Mouse (Mus musculus) liver, embryonic 12.5 days (tissue): ENCODE measurements around the gene Arid4a. TPM values are rescaled to one million over a fixed set of nuclear protein-coding genes. Genes with fewer than 3 reads are reported as not detected.

Experiments
- ATAC-seq: fragments of 200-750 bp; cut with Nextera tagmentation; 2 replicates; pipeline ENCODE4 v1.8.0; 2017; ENCODE audit warnings: moderate number of reproducible peaks, mild to moderate bottlenecking, moderate library complexity
- H3K27ac ChIP-seq: fragments of 300-500 bp; sonication (generic); 2 replicates; pipeline ENCODE4 v1.5.1; 2016; ENCODE audit warnings: mild to moderate bottlenecking
- H3K27me3 ChIP-seq: fragments of 300-500 bp; sonication (generic); replicated peaks from 2 replicates; pipeline ENCODE4 v1.6.1; 2016; ENCODE audit warnings: mild to moderate bottlenecking, moderate library complexity
- H3K36me3 ChIP-seq: fragments of 300-500 bp; sonication (generic); 2 replicates; pipeline ENCODE4 v1.6.1; 2016; ENCODE audit warnings: mild to moderate bottlenecking, moderate library complexity
- H3K4me1 ChIP-seq: fragments of 300-500 bp; sonication (generic); 2 replicates; pipeline ENCODE4 v1.6.1; 2016
- H3K4me2 ChIP-seq: fragments of 300-500 bp; sonication (generic); 2 replicates; pipeline ENCODE4 v1.6.1; 2016; ENCODE audit warnings: mild to moderate bottlenecking, moderate library complexity
- H3K4me3 ChIP-seq: fragments of 300-500 bp; sonication (generic); 2 replicates; pipeline ENCODE4 v1.5.1; 2016; ENCODE audit warnings: mild to moderate bottlenecking, moderate library complexity
- H3K9ac ChIP-seq: fragments of 300-500 bp; sonication (generic); 2 replicates; pipeline ENCODE4 v1.6.1; 2016; ENCODE audit warnings: mild to moderate bottlenecking, moderate library complexity
- H3K9me3 ChIP-seq: fragments of 300-500 bp; sonication (generic); replicated peaks from 2 replicates; pipeline ENCODE4 v1.6.1; 2016; ENCODE audit warnings: mild to moderate bottlenecking, moderate library complexity
- WGBS: fragments of 180-500 bp; shearing (Covaris S2); methylation state at CpG from one replicate; pipeline ENCODE4 v1.1.7; 2016; ENCODE audit not compliant: insufficient replicate concordance; 5-methylcytosine and 5-hydroxymethylcytosine counted together
- polyA plus RNA-seq: library from polyadenylated mRNA; unstranded; fragments of >200 nt; fragmentation: Nextera tagmentation; extraction: Ambion mirVana; gene quantifications from 2 replicates; pipeline ENCODE4 v1.2.1, GENCODE M21; 2016

Gene Arid4a
- polyA plus RNA-seq, 1 experiment from 2014 or later = 23.4 TPM

DNA sequence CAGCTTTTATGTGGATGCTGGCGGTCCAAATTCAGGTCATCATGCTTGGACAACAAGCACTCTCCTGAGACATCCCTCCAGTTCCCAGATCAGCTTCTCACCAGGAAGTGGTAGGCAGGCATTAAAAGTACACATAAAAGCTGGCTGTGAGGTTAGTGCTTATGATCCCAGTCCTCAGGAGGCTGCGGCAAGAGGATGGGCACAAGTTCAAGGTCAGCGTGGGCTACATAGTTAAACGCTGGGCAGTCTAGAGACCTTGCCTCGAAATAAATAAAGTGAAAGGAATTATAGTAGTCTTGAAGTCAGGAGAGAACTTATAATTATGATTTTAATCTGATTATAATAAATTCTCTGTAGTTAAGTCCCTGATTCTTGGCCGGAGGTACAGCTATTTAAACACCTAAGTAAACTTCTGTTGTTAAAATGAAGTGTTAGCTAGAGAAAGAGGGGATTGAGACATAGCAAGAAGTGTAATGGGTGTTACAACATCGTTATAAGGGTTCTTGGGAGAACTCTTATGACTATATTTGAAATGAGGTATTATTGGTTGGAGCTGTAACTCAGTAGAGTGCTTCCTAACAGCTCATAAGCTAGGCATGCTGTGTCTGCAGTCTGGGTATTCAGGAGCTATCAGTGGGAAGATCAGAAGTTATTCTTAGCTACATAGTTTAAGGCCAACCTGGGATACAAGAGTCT, 30.8 kb upstream of the Arid4a start:
- no peak overlapping the region for H3K9ac ChIP-seq
- H3K9me3 ChIP-seq = no peaks in the 10 kb centered on the region
- no peak overlapping the region for H3K27ac ChIP-seq
- H3K4me3 ChIP-seq = no peak overlapping the region
- H3K4me2 ChIP-seq = no peak overlapping the region
- no peaks in the 10 kb centered on the region for H3K4me1 ChIP-seq
- no peaks in the 10 kb centered on the region for H3K27me3 ChIP-seq
- H3K36me3 ChIP-seq = peaks cover 93% of the 10 kb centered on the region
- no peak for ATAC-seq
- WGBS = 88% methylated on average over 7 of the region's 7 CpGs

DNA sequence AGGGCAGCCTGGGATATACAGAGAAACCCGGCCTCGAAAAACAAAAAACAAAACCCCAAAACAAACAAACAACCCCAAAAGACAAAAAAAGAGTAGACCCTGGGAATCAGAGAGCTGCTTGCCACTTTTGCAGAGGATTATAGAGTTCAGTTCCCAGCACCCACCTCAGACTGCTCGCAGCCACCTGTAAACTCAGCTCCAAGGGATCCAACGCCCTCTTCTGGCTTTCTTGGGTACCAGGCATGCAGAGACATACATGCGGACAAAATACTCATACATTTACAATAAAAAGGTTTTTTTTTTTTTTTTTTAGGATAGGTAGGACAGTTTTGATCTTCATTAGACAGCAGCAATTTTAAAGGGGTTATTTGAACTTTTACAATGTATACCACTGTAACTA, 18.6 kb upstream of the Arid4a start:
- WGBS = 88% methylated on average over 5 of the region's 5 CpGs
- Histone ChIP-seq H3K27me3 (no peaks in the 10 kb centered on the region), H3K9ac (no peak overlapping the region), H3K4me1 (peaks cover 12% of the 10 kb centered on the region), H3K9me3 (no peaks in the 10 kb centered on the region), H3K4me2 (no peak overlapping the region), H3K36me3 (peaks cover 69% of the 10 kb centered on the region), H3K27ac (no peak overlapping the region), H3K4me3 (no peak overlapping the region)
- ATAC-seq = no peak

DNA sequence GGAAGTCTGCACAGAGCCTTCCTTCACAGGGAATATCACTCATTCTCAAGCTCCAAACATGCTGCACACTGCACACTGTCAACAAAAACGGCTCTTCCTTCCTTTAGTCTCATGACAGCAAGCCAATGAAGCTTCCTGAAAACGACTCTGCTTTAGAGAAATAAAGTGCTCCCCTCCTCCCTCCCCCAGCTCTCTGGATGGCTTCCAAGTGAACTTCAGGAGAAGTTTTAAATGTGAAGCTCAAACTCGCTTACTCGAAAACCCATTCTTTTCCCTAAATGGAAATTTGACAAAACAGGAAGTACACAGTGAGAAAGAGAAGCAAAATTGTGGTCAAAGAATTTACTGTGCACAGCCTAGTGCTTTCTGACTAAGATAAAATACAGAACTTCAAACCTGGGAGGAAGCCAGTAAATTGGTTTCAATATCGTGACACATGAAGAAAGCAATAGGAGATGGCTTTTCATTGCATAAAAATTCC, 16.3 kb upstream of the Arid4a start:
- ATAC-seq = 0 out of 2 replicates have a peak, but pooled peaks have one; percentile 17
- H3K9ac ChIP-seq = no peak overlapping the region

DNA sequence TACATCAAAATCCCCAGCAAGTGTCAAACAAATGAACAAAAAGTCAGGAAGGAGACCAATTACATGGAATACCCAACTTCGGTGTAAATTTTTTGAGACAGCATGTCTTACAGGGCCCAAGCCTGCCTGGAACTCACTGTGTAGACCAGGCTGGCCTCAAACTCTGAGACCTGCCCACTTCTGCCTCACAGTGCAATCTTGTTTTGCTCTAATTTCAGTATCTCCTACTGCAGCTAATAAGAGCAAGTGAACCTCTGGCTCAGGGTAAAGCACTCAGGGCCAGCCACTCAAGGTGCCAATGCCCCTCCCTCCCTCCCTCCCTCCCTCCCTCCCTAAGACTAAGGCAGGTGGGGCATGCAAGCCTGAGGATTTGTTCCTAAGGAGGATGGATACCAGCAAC, 15.4 kb upstream of the Arid4a start:
- no peak overlapping the region for H3K4me2 ChIP-seq
- ATAC-seq = no peak
- H3K27ac ChIP-seq = peak overlapping the region; percentile 6
- no peak overlapping the region for H3K4me3 ChIP-seq
- WGBS = 88% methylated on average over 1 of the region's 1 CpGs
- H3K27me3 ChIP-seq = no peaks in the 10 kb centered on the region
- H3K4me1 ChIP-seq = peaks cover 12% of the 10 kb centered on the region
- H3K36me3 ChIP-seq = peaks cover 60% of the 10 kb centered on the region
- no peaks in the 10 kb centered on the region for H3K9me3 ChIP-seq
- H3K9ac ChIP-seq = no peak overlapping the region

More for the DNA sequence above, 16.3 kb upstream of the Arid4a start:
- peaks cover 60% of the 10 kb centered on the region for H3K36me3 ChIP-seq
- H3K27ac ChIP-seq = peak overlapping the region; percentile 64
- H3K27me3 ChIP-seq = no peaks in the 10 kb centered on the region
- 20% methylated on average over 5 of the region's 5 CpGs for WGBS
- H3K4me1 ChIP-seq = peaks cover 12% of the 10 kb centered on the region
- no peak overlapping the region for H3K4me3 ChIP-seq
- H3K9me3 ChIP-seq = no peaks in the 10 kb centered on the region
- H3K4me2 ChIP-seq = 0 out of 2 replicates have a peak overlapping the region, but pooled peaks have one; percentile 16

DNA sequence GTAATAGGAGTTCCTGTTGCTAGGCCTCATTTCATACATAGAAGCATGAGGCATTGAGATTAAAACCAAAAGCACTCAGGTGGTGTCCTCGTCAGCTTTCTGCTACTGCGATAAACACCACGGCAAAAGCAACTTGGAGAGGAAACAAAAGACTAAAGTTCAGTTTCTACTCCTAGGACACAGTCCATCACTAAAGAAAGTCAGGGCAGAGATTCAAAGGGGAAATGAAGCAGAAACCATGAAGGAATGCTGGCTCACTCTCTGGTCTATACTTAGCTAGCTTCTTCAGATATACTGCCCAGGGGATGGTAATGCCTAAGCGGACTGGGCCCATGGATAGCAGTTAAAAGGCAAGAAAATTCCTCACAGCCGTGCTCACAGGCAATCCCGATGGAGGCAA, 14.3 kb upstream of the Arid4a start:
- H3K4me1 ChIP-seq = peaks cover 12% of the 10 kb centered on the region
- no peak overlapping the region for H3K4me2 ChIP-seq
- no peaks in the 10 kb centered on the region for H3K9me3 ChIP-seq
- H3K36me3 ChIP-seq = peaks cover 60% of the 10 kb centered on the region
- no peak overlapping the region for H3K9ac ChIP-seq
- no peak for ATAC-seq
- 85% methylated on average over 6 of the region's 6 CpGs for WGBS
- H3K4me3 ChIP-seq = no peak overlapping the region
- H3K27me3 ChIP-seq = no peaks in the 10 kb centered on the region
- H3K27ac ChIP-seq = no peak overlapping the region

DNA sequence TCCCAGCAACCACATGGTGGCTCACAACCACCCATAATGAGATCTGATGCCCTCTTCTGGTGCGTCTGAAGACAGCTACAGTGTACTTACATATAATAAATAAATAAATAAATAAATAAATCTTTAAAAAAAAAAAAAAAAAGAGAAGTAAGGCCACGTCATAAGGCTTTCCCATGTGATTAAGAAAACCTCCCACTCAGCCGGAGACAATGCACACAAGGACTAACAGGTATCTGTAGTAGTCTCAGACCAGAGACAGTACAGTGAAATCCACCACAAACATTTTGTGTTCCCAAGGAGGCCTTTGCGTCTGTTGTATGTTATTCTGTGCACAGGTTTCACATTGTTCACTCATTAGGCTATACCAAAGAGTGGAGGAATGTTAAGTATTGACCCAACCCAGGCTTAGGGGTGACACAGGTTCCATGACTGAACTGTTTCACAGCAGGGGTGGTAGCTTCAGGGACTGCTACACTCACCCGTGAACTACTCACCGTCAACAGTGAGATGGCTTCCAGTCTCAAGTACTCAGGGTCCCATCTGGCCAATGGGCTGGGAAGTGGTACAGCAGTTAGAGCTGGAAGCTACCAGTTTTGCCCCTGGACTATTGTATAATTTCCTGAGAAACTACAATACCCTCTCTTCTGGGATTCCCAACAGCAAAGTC, 11.9 kb upstream of the Arid4a start:
- peaks cover 65% of the 10 kb centered on the region for H3K36me3 ChIP-seq
- no peak for ATAC-seq
- H3K4me3 ChIP-seq = no peak overlapping the region
- no peaks in the 10 kb centered on the region for H3K27me3 ChIP-seq
- peaks cover 8% of the 10 kb centered on the region for H3K4me1 ChIP-seq
- H3K27ac ChIP-seq = no peak overlapping the region
- no peak overlapping the region for H3K9ac ChIP-seq
- WGBS = 72% methylated on average over 5 of the region's 6 CpGs
- no peak overlapping the region for H3K4me2 ChIP-seq
- H3K9me3 ChIP-seq = no peaks in the 10 kb centered on the region

DNA sequence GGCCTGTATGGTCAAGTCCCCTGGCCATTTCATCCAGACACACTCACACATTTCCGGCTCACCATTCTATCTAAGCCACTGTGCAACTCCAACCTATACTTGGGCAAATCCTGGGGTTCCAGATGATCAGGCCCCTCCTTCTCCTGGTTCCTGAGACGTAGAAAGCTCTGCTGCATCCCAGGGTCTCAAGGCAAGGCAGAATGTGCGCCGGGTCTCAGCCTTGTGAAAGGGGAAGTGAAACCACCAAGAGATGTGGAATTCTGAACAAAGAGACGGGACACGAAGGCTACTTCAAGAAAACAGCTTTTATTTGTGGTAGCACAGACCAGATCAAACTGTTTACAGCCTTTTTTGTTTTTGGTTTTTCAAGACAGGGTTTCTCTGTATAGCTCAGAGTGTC, 9.6 kb upstream of the Arid4a start:
- 74% methylated on average over 6 of the region's 6 CpGs for WGBS

DNA sequence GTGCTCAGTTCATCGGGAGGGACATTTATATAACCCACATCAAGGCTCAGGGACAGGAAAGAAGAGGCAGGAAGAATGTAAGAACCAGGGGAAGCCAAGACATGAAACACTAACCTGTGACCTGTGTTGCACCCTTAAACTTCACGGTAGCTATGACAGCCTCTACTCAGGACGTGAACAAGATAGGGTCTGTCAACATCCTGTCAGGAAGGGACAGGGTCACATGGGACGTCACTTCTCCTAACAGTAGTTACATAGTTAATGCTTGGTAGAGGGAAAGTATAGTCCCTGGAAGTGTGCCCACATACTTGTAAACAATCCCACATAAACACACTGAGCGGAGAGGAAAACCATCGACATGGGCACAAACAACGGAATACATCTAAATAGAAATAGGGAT, 8.9 kb upstream of the Arid4a start:
- H3K9ac ChIP-seq = no peak overlapping the region
- no peak overlapping the region for H3K27ac ChIP-seq
- ATAC-seq = no peak
- no peaks in the 10 kb centered on the region for H3K27me3 ChIP-seq
- peaks cover 3% of the 10 kb centered on the region; the same call in 1 of the 2 replicates for H3K4me1 ChIP-seq
- 67% methylated on average over 7 of the region's 7 CpGs for WGBS
- H3K36me3 ChIP-seq = peaks cover 75% of the 10 kb centered on the region
- no peak overlapping the region for H3K4me2 ChIP-seq
- H3K4me3 ChIP-seq = no peak overlapping the region
- no peaks in the 10 kb centered on the region for H3K9me3 ChIP-seq

More for the DNA sequence above, 9.6 kb upstream of the Arid4a start:
- peaks cover 73% of the 10 kb centered on the region for H3K36me3 ChIP-seq
- H3K27ac ChIP-seq = no peak overlapping the region
- no peak overlapping the region for H3K4me3 ChIP-seq
- ATAC-seq = no peak
- no peak overlapping the region for H3K4me2 ChIP-seq
- no peaks in the 10 kb centered on the region for H3K4me1 ChIP-seq
- H3K9ac ChIP-seq = no peak overlapping the region
- no peaks in the 10 kb centered on the region for H3K9me3 ChIP-seq
- H3K27me3 ChIP-seq = no peaks in the 10 kb centered on the region

DNA sequence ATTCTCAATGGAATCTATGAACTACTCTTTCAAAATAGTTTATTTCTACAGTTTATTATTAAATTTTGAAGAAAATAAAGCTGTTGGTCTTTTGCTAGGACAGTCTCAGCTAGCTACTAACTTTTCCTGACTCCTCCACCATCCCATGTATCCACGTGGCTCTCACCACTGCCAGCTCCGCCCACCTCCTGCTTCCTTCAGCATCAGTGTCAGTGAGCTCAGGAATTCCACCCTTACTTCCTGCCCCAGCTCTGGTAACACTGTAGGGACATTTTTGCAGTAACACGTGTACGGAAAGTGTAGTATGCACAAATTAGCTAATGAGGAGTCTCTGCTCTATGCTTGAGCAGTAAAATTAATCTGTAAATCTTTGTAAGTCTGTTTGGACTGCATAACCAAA, 6.0 kb upstream of the Arid4a start:
- Histone ChIP-seq H3K36me3 (peaks cover 72% of the 10 kb centered on the region), H3K9me3 (no peaks in the 10 kb centered on the region), H3K4me2 (no peak overlapping the region), H3K27me3 (no peaks in the 10 kb centered on the region), H3K9ac (no peak overlapping the region), H3K4me3 (no peak overlapping the region), H3K27ac (no peak overlapping the region), H3K4me1 (peaks cover 22% of the 10 kb centered on the region)
- WGBS = 55% methylated on average over 4 of the region's 4 CpGs
- ATAC-seq = no peak

DNA sequence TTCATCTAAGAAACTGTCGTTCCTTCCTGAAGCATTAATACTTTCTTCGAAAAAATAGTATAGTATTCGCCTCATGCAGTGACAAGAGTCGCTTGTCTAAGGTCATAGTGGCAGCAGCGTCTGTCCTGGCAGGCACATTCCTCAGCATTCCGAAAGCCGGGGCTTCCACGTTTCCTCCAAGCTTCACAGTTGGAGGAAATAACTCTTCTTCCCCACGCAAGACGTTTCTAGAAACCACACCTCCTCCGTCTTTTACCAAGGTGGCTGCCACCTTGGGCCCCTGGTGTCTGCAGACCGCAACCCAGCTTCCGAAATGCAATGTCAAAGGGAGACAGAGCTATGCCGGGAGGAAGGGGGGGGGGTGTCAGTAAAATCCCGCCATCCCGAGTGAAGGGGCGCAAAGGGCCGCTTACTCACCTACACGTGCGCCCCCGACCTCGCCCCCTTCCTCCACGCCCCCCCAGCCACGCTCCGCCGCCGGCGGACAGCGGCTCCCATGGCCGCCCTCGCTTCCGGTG, 886 bp upstream of the Arid4a start:
- WGBS = under 1% methylated on average over 30 of the region's 32 CpGs
- ATAC-seq = peak; percentile 74; the same call in 1 of the 2 replicates
- Histone ChIP-seq H3K4me3 (peak overlapping the region; percentile 94), H3K9me3 (no peaks in the 10 kb centered on the region), H3K4me2 (peak overlapping the region; percentile 84), H3K27me3 (no peaks in the 10 kb centered on the region), H3K27ac (peak overlapping the region; percentile 95), H3K36me3 (peaks cover 36% of the 10 kb centered on the region), H3K4me1 (peaks cover 30% of the 10 kb centered on the region), H3K9ac (peak overlapping the region; percentile 84)

DNA sequence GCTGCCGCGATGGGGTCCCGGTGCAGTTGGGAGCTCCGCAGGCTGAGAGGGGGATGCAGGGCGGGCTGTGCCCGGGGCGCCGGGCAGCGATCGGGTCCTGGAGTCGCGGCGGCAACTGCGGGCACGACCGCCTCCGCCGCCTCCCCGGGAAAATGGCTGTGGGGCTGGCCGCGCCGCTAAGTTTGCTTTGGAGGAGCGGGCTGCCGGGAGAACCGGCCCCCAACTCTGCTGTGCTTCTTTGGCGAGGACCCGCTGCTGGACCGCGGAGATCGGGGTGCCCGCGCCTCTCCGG, 367 bp downstream of the Arid4a start:
- Histone ChIP-seq H3K36me3 (peaks cover 38% of the 10 kb centered on the region), H3K27me3 (no peaks in the 10 kb centered on the region), H3K27ac (peak overlapping the region; percentile 98), H3K9ac (peak overlapping the region; percentile 97), H3K4me3 (peak overlapping the region; percentile 94), H3K4me1 (peaks cover 30% of the 10 kb centered on the region), H3K9me3 (no peaks in the 10 kb centered on the region), H3K4me2 (peak overlapping the region; percentile 88)
- ATAC-seq = no peak; the same call in 1 of the 2 replicates
- WGBS = 2% methylated on average over 25 of the region's 33 CpGs

DNA sequence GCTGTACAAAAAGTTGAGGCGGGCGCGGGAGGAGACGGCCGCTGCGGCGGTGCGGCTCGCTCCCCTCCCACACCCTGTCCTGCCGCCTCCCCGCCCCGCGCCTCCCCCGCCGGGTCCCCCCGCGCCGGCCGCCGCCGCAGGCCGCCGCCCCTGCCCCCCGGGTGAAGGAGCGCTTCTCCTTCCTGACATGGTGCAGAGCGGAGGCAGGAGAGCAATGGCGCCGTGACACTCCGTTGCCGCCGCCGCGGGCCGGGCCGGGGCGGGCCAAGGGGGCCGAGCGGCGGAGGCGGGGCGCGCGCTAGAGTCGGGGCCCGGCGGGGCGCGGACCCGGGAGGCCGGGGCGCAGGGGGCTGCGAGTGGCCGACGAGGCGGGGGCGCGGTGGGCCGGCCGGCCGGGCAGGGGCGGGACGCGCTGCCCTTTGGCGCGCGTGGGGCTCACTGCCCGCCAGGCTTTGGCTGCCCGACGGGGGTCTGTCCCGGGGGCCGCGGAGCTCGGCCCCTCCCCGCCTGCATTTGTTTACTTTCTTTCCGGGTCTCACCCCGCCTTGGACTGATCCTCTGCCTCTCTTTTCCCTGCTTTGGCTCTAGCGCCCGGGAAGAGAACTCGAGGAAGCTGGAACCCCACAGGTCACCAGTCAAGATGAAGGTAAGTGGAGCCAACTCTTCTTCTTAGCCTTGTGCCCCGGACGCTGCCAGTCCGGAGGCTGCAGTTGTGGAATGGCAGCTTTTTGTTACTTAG, 882 bp downstream of the Arid4a start:
- Histone ChIP-seq H3K4me1 (peaks cover 30% of the 10 kb centered on the region), H3K36me3 (peaks cover 42% of the 10 kb centered on the region), H3K9me3 (no peaks in the 10 kb centered on the region), H3K27me3 (no peaks in the 10 kb centered on the region), H3K9ac (peak overlapping the region; percentile 97), H3K4me2 (peak overlapping the region; percentile 88), H3K27ac (peak overlapping the region; percentile 98), H3K4me3 (peak overlapping the region; percentile 94)
- under 1% methylated on average over 37 of the region's 82 CpGs for WGBS
- ATAC-seq = peak; percentile 19
